In genomic region chr2:30594641-30595379, GRCm38 (mm10) we compare ENCODE assay signal across 8 mouse cellular contexts. TPM values are rescaled to one million over a fixed set of nuclear protein-coding genes. Genes with fewer than 3 reads are reported as not detected.
DNase-seq lines count a peak whose midpoint lies in the region; ATAC-seq and TF ChIP-seq lines count a peak whose summit lies in the region.

Gene Cstad (plus strand): TSS chr2:30595040.

- peaks cover 14% of the 10 kb centered on the region for H3K4me1 ChIP-seq in hindbrain, postnatal 0 days (ENCODE audit: insufficient read depth, low read length)

- TF ChIP-seq CTCF in gastrocnemius, adult 2 months (IDR thresholded peaks at IDR 0.05) = peak; percentile 9; the same call in 1 of the 2 replicates
- TF ChIP-seq CTCF in hindbrain, postnatal 0 days (IDR thresholded peaks at IDR 0.05; ENCODE audit: low read depth) = peak; percentile 57
- peak; percentile 29 for TF ChIP-seq CTCF in left cerebral cortex, adult 2 months (IDR thresholded peaks at IDR 0.05)

- peak within 1 kb of the TSS; percentile 97 for H3K27ac ChIP-seq in gastrocnemius, adult 2 months
- H3K27ac ChIP-seq in hindbrain, postnatal 0 days = peak within 1 kb of the TSS; percentile 98
- H3K27ac ChIP-seq in left cerebral cortex, adult 2 months = peak within 1 kb of the TSS; percentile 100

- peak within 1 kb of the TSS; percentile 59 for H3K9ac ChIP-seq in hindbrain, postnatal 0 days (replicated peaks; ENCODE audit: low read length)

- peak within 1 kb of the TSS; percentile 78 for H3K4me3 ChIP-seq in gastrocnemius, adult 2 months
- peak within 1 kb of the TSS; percentile 40 for H3K4me3 ChIP-seq in hindbrain, postnatal 0 days (ENCODE audit: low read length)
- peak within 1 kb of the TSS; percentile 57 for H3K4me3 ChIP-seq in left cerebral cortex, adult 2 months

- DNase-seq in ZHBTc4 (ENCODE audit: low read depth, low spot score) = peak; percentile 46
- DNase-seq in cerebellum, postnatal 14 days = peak; percentile 81 to 82
- peak; percentile 82 for DNase-seq in gastrocnemius, adult 2 months
- peak; percentile 88 for DNase-seq in hindbrain, postnatal 0 days (ENCODE audit: low spot score)
- DNase-seq in left cerebral cortex, adult 2 months (ENCODE audit: extremely low spot score in 1 of 2, low spot score in 2 of 2) = peak; percentile 61 to 69
- peak; percentile 75 to 83 for DNase-seq in lung, postnatal 4 days
- peak; percentile 33 for DNase-seq in retina, postnatal 7 days (ENCODE audit: low read depth, low spot score)
- peak; percentile 93 for DNase-seq in thymus, postnatal 4 days

- H3K9me3 ChIP-seq in hindbrain, postnatal 0 days (ENCODE audit: low read length) = no peaks in the 10 kb centered on the region

- intact Hi-C loops in gastrocnemius, adult 2 months (cut with DNase I) = loop anchor here (2.0 to 5.0 kb wide), 3 partner anchors 43 to 154 kb away; partner anchors contain the start of gene Ier5l
- intact Hi-C loops in left cerebral cortex, adult 2 months (cut with DNase I) = loop anchor here (2.0 to 5.0 kb wide), 4 partner anchors 62 to 197 kb away; no protein-coding TSS in a partner anchor

- no peaks in the 10 kb centered on the region for H3K36me3 ChIP-seq in hindbrain, postnatal 0 days (ENCODE audit: insufficient read depth, low read length)

- H3K27me3 ChIP-seq in hindbrain, postnatal 0 days (ENCODE audit: insufficient read depth, low read length) = no peaks in the 10 kb centered on the region

- peak; percentile 83 for ATAC-seq in hindbrain, postnatal 0 days

- under 1% methylated on average over 33 of the region's 39 CpGs for WGBS in hindbrain, postnatal 0 days

- peak within 1 kb of the TSS; percentile 65 for H3K4me2 ChIP-seq in hindbrain, postnatal 0 days (ENCODE audit: low read depth, low read length)

RNA-seq across cellular contexts. Expression of gene Cstad, which starts in this region (rescaled TPM):
- total RNA-seq in gastrocnemius, adult 2 months (2021) = 1 to 10 TPM in 1 of 2 experiments, under 1 TPM in 1; 0.47 to 1.8 TPM
- 1.3 and 4.6 TPM in 2 replicates for total RNA-seq in hindbrain, postnatal 0 days (2014; rRNA removed)
- polyA plus RNA-seq in hindbrain, postnatal 0 days (2015; fragmentation: Nextera tagmentation; extraction: Ambion mirVana) = 0.54 TPM in 1 of 2 replicates, not detected in the other
- total RNA-seq in left cerebral cortex, adult 2 months (2021) = 1 to 10 TPM; 2.8 to 5.7 TPM

Comparison
In these comparisons a context has a peak if more than half of its experiments do, and no peak if none do; other contexts are left out.
1. Peak in every context shown above with its lines: DNase-seq, ATAC-seq, H3K4me3 ChIP-seq and H3K27ac ChIP-seq.
2. DNase-seq: peak in every context shown above with its lines; median percentile 93 in thymus, postnatal 4 days; 88 in hindbrain, postnatal 0 days; 82 in gastrocnemius, adult 2 months; 82 in cerebellum, postnatal 14 days; 79 in lung, postnatal 4 days; 65 in left cerebral cortex, adult 2 months; 46 in ZHBTc4; 33 in retina, postnatal 7 days.